Mouse (Mus musculus): ENCODE results near the gene Ssna1. TPM values are rescaled to one million over a fixed set of nuclear protein-coding genes. Genes with fewer than 3 reads are reported as not detected.

Gene Ssna1
- 217 and 227 TPM in 2 replicates for polyA plus RNA-seq (2014; fragmentation: Nextera tagmentation; extraction: Ambion mirVana)

GRCm38 (mm10) chr2:25271827-25272511 lies at the start of gene Ssna1, which contains the start of gene Anapc2:
TSS of gene Ssna1 (minus strand) at chr2:25272438.
TSS of gene Anapc2 (plus strand) at chr2:25272478.
- Histone ChIP-seq H3K4me3 (ENCODE audit: low read depth, low read length) (peak within 1 kb of the TSS; percentile 87), H3K4me1 (ENCODE audit: control insufficient read depth, insufficient read depth, low read length) (peaks cover 17% of the 10 kb centered on the region), H3K9me3 (ENCODE audit: control insufficient read depth, low read length) (no peaks in the 10 kb centered on the region), H3K27me3 (ENCODE audit: control insufficient read depth, insufficient read depth, low read length) (no peaks in the 10 kb centered on the region), H3K27ac (ENCODE audit: low read depth, low read length) (peak within 1 kb of the TSS; percentile 31; the same call in 1 of the 2 replicates), H3K4me2 (ENCODE audit: low read depth) (peak within 1 kb of the TSS; percentile 92), H3K36me3 (ENCODE audit: control insufficient read depth, insufficient read depth, low read length) (peaks cover 5% of the 10 kb centered on the region), H3K9ac (ENCODE audit: low read length) (peak within 1 kb of the TSS; percentile 70)
- under 1% methylated on average over 55 of the region's 55 CpGs for WGBS
- DNase-seq (ENCODE audit: low spot score): peak; percentile 99
- ATAC-seq (ENCODE audit: insufficient read depth, low FRiP score, low TSS enrichment): peak; percentile 97

DNA sequence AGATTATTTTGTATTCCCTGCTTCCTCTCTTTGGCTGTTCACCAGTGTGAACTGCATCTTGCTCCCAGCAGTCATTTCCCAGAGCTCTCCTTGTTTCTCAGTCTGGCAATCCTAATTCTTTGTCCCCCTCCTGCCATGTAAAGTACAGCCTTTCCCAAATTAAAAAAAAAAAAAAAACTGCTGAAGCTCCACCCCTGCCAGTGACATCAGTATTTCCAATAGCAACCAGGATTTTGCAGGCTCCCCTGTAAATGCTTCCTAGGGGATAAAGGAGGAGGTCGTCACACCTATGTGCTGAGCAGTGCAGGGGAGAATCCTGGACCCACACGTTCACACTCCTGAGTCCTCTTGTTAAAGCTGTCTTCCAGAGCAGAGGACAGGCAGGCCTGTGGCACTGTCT lies 47.8 kb upstream of the Ssna1 start:
- WGBS: 40% methylated on average over 2 of the region's 2 CpGs
- Histone ChIP-seq H3K9me3 (ENCODE audit: control insufficient read depth, low read length) (no peaks in the 10 kb centered on the region), H3K9ac (ENCODE audit: low read length) (no peak overlapping the region), H3K27ac (ENCODE audit: low read depth, low read length) (no peak overlapping the region), H3K4me3 (ENCODE audit: low read depth, low read length) (no peak overlapping the region), H3K27me3 (ENCODE audit: control insufficient read depth, insufficient read depth, low read length) (peaks cover 25% of the 10 kb centered on the region), H3K4me2 (ENCODE audit: low read depth) (no peak overlapping the region), H3K4me1 (ENCODE audit: control insufficient read depth, insufficient read depth, low read length) (no peaks in the 10 kb centered on the region), H3K36me3 (ENCODE audit: control insufficient read depth, insufficient read depth, low read length) (no peaks in the 10 kb centered on the region)
- DNase-seq (ENCODE audit: low spot score) (no peak), ATAC-seq (ENCODE audit: insufficient read depth, low FRiP score, low TSS enrichment) (no peak)

DNA sequence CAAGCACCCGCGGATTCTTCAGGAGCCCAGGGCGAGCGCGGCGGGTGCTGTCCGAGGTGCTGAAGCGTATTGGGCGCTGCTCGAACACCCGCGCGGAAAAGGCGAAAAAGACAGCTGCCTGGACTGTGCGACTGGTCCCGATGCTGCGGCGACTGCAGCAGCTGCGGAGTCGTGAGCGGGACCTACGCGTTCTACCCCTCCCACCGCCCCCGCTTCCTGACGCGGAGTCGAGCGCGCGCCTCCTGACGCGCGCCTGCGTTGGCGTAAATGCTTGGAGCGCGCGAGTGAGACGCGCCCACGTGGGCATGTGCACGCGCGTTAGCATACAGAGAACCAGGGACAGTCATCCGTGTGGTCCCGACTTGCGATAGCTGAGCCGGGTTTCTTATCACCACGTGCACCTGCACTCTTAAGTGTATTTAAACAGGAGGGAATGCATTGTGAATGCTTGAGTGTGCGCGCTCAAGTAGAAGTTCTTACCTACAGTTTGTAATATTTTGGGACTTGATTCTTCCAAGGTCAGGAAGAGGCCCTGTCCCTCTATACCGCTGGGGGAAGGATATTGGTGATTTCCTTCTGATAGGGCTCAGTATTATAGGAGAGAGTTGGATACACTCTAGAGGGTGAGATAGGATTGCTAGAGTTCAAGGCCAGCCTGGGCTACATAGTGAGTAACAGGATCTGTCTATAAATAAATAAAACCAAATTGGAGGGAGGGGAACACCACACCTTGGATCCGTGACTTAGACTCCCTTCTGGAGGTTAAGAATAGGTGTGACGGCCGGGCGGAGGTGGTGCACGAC lies 46.9 kb upstream of the Ssna1 start, which contains the start of gene Grin1:
Gene Grin1 (minus strand): TSS at position 217 of the 803 bp plus-strand sequence.
- H3K4me3 ChIP-seq (ENCODE audit: low read depth, low read length): peak within 1 kb of the TSS; percentile 39
- H3K36me3 ChIP-seq (ENCODE audit: control insufficient read depth, insufficient read depth, low read length): no peaks in the 10 kb centered on the region
- ATAC-seq (ENCODE audit: insufficient read depth, low FRiP score, low TSS enrichment) (no peak), DNase-seq (ENCODE audit: low spot score) (peak; percentile 72)
- H3K9ac ChIP-seq (ENCODE audit: low read length): peak within 1 kb of the TSS; percentile 39; the same call in 1 of the 2 replicates
- H3K4me2 ChIP-seq (ENCODE audit: low read depth): peak within 1 kb of the TSS; percentile 54
- peaks cover 27% of the 10 kb centered on the region for H3K27me3 ChIP-seq (ENCODE audit: control insufficient read depth, insufficient read depth, low read length)
- WGBS: 11% methylated on average over 53 of the region's 58 CpGs
- no peaks in the 10 kb centered on the region for H3K9me3 ChIP-seq (ENCODE audit: control insufficient read depth, low read length)
- no peaks in the 10 kb centered on the region for H3K4me1 ChIP-seq (ENCODE audit: control insufficient read depth, insufficient read depth, low read length)
- no peak within 1 kb of the TSS for H3K27ac ChIP-seq (ENCODE audit: low read depth, low read length)

DNA sequence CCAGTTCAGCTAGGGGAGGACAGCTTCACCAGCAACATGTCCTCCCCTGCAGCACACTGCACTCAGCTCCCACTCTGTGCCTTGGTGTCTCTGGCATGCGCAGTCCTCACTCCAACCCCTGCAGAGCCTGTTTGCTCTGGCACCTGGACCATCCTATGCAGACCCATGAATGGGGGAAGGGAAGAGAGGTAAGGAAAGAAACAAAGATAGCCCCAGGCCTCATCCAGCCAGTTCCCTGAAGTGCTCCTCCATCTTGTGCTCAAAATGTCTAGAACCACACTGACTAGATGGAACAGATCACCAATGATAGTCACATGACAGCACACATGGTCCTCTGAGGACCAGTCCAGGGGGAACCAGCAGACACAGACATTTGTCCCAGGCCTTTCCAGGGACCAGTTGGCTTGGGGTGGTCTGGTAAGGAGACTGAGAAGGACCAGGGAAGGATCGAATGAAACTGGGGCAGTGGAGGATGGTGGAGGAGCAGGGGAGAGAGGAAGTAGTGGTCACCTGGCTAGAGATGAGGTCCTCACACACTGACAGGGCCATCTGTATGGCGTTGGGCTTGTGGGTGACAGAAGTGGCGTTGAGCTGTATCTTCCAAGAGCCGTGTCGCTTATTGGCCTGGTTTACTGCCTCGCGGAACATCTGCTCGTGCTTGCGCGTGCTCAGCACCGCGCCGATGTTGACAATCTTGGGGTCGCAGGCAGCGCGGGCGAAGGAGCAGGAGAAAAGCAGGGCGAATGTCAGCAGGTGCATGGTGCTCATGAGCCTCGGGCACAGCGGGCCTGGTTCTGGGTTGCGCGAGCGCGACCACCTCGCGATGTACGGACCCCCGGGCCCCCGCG lies 46.1 kb upstream of the Ssna1 start:
- Histone ChIP-seq H3K9ac (ENCODE audit: low read length) (peak overlapping the region; percentile 39; the same call in 1 of the 2 replicates), H3K9me3 (ENCODE audit: control insufficient read depth, low read length) (no peaks in the 10 kb centered on the region), H3K4me3 (ENCODE audit: low read depth, low read length) (peak overlapping the region; percentile 39), H3K27me3 (ENCODE audit: control insufficient read depth, insufficient read depth, low read length) (peaks cover 32% of the 10 kb centered on the region), H3K27ac (ENCODE audit: low read depth, low read length) (no peak overlapping the region), H3K36me3 (ENCODE audit: control insufficient read depth, insufficient read depth, low read length) (no peaks in the 10 kb centered on the region), H3K4me1 (ENCODE audit: control insufficient read depth, insufficient read depth, low read length) (no peaks in the 10 kb centered on the region), H3K4me2 (ENCODE audit: low read depth) (peak overlapping the region; percentile 54)
- ATAC-seq (ENCODE audit: insufficient read depth, low FRiP score, low TSS enrichment) (no peak), DNase-seq (ENCODE audit: low spot score) (no peak)
- 3% methylated on average over 31 of the region's 31 CpGs for WGBS

DNA sequence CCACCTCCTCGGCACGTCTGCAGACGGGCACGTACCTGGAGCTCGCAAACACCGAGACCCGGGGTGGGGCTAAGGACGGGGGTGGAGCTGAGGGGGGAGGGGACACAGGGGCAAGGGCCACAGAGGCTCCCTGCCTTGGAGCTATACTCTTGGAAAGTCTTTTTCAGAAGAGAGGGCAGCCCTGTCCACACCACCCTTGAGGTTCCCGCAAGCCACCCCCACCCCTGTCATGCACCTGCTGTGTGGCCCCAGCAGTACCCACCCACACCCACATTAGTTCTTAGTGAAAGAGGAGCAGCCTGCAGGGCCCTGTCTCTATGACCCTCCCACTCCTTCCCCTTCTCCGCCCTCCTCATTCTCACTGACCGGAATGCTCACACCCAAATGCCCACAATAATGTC lies 39.3 kb upstream of the Ssna1 start:
- Histone ChIP-seq H3K27me3 (ENCODE audit: control insufficient read depth, insufficient read depth, low read length) (peaks cover 58% of the 10 kb centered on the region), H3K9me3 (ENCODE audit: control insufficient read depth, low read length) (no peaks in the 10 kb centered on the region), H3K27ac (ENCODE audit: low read depth, low read length) (no peak overlapping the region), H3K4me1 (ENCODE audit: control insufficient read depth, insufficient read depth, low read length) (no peaks in the 10 kb centered on the region), H3K36me3 (ENCODE audit: control insufficient read depth, insufficient read depth, low read length) (no peaks in the 10 kb centered on the region), H3K4me3 (ENCODE audit: low read depth, low read length) (no peak overlapping the region), H3K4me2 (ENCODE audit: low read depth) (no peak overlapping the region), H3K9ac (ENCODE audit: low read length) (no peak overlapping the region)
- DNase-seq (ENCODE audit: low spot score): no peak
- no peak for ATAC-seq (ENCODE audit: insufficient read depth, low FRiP score, low TSS enrichment)
- WGBS: 2% methylated on average over 11 of the region's 11 CpGs

DNA sequence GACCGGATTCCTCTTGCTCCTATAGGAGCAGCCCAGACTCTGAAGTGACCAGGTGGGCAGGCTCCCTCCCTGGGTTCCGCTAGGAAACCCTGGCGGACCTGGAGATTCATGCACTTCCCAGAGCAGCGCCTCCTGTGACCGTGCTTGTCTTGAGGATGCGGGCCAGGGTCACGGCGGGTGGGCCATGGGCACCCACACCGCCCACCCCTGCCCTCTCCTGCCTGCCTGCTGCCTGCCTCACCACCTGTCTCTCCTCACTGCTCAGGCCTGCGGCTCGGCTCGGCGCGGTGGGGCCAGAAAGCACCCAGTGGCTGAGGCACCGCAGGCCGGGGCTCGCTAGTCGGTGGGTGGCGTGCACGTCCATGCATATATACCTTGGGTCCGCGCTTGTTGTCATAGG lies 38.7 kb upstream of the Ssna1 start:
- ATAC-seq (ENCODE audit: insufficient read depth, low FRiP score, low TSS enrichment): no peak
- Histone ChIP-seq H3K9me3 (ENCODE audit: control insufficient read depth, low read length) (no peaks in the 10 kb centered on the region), H3K36me3 (ENCODE audit: control insufficient read depth, insufficient read depth, low read length) (no peaks in the 10 kb centered on the region), H3K4me1 (ENCODE audit: control insufficient read depth, insufficient read depth, low read length) (no peaks in the 10 kb centered on the region), H3K27ac (ENCODE audit: low read depth, low read length) (no peak overlapping the region), H3K9ac (ENCODE audit: low read length) (no peak overlapping the region), H3K4me2 (ENCODE audit: low read depth) (no peak overlapping the region), H3K27me3 (ENCODE audit: control insufficient read depth, insufficient read depth, low read length) (peaks cover 58% of the 10 kb centered on the region), H3K4me3 (ENCODE audit: low read depth, low read length) (no peak overlapping the region)
- WGBS: 2% methylated on average over 22 of the region's 22 CpGs
- peak; percentile 7 for DNase-seq (ENCODE audit: low spot score)

DNA sequence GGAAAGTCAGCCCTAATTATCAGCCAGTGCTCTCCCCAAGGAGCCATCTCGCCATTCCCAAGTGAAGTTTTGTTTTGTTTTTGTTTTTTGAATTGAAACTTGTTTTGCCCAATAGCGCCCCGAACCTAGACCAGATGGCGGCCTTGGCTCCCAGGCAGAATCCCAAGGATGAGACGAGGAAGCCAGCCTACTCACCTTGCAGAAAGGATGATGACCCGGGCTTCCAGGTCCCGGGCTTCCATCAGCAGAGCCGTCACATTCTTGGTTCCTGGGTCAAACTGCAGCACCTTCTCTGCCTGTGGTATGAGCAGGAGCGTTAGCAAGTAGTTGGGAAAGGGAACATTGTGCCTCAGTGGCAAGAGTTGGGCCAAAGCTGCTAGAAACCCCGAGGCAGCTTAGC lies 37.9 kb upstream of the Ssna1 start:
- Histone ChIP-seq H3K4me1 (ENCODE audit: control insufficient read depth, insufficient read depth, low read length) (no peaks in the 10 kb centered on the region; the same call in 1 of the 2 replicates), H3K4me3 (ENCODE audit: low read depth, low read length) (no peak overlapping the region), H3K4me2 (ENCODE audit: low read depth) (no peak overlapping the region), H3K9ac (ENCODE audit: low read length) (no peak overlapping the region), H3K36me3 (ENCODE audit: control insufficient read depth, insufficient read depth, low read length) (no peaks in the 10 kb centered on the region), H3K9me3 (ENCODE audit: control insufficient read depth, low read length) (no peaks in the 10 kb centered on the region), H3K27me3 (ENCODE audit: control insufficient read depth, insufficient read depth, low read length) (peaks cover 63% of the 10 kb centered on the region), H3K27ac (ENCODE audit: low read depth, low read length) (no peak overlapping the region)
- 58% methylated on average over 10 of the region's 10 CpGs for WGBS
- DNase-seq (ENCODE audit: low spot score) (peak; percentile 4), ATAC-seq (ENCODE audit: insufficient read depth, low FRiP score, low TSS enrichment) (no peak)

DNA sequence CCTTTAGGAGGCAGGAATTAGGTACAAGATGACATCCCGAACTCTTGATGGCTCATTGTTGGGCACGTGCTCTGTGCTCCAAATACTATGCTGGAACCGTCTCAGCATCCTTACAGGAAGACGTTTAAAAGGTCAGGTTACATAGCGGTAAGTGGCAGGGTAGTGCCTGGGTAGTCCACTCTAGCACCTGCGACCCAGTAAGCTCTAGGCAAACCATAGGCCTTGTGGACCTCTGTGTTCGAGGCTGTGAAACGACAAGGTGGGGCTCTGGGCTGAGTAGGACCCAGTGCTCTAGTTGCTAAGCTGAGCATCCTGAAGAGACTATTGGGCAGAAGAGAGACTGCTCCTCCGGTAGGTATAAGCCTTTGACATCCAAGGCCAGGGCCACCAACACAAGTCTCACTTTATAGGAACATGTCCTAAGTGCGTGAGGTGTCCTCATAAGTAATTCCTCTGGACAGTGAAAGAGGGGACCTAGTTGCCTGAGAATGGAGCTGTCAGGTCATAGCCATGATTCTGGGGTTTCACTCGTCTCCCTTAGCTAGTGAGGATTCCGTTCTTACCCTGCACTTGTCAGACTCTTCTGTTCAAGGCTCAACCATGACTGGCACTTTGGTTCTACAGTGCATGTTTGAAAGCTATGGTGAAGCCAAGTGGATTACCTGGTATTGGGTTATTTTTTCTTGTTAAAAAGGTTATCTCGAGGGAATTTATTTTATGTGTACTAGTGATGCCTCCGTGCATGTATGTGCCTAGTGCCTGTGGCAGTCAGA lies 33.5 kb upstream of the Ssna1 start:
- Histone ChIP-seq H3K27ac (ENCODE audit: low read depth, low read length) (no peak overlapping the region), H3K4me3 (ENCODE audit: low read depth, low read length) (peak overlapping the region; percentile 42), H3K4me2 (ENCODE audit: low read depth) (peak overlapping the region; percentile 78), H3K9me3 (ENCODE audit: control insufficient read depth, low read length) (no peaks in the 10 kb centered on the region), H3K9ac (ENCODE audit: low read length) (peak overlapping the region; percentile 35), H3K27me3 (ENCODE audit: control insufficient read depth, insufficient read depth, low read length) (peaks cover 45% of the 10 kb centered on the region), H3K36me3 (ENCODE audit: control insufficient read depth, insufficient read depth, low read length) (no peaks in the 10 kb centered on the region), H3K4me1 (ENCODE audit: control insufficient read depth, insufficient read depth, low read length) (no peaks in the 10 kb centered on the region; the same call in 1 of the 2 replicates)
- WGBS: 46% methylated on average over 14 of the region's 14 CpGs
- DNase-seq (ENCODE audit: low spot score) (peak; percentile 0), ATAC-seq (ENCODE audit: insufficient read depth, low FRiP score, low TSS enrichment) (no peak)

All from neural tube, embryonic 11.5 days (tissue).